Mouse (Mus musculus) CH12.LX (cell line): ENCODE data around the gene Smug1. TPM values are rescaled to one million over a fixed set of nuclear protein-coding genes. Genes with fewer than 3 reads are reported as not detected.

ENCODE experiments used
- DNase-seq: peaks from one replicate; pipeline ENCODE4 v3.0.0-alpha.2; 2013; ENCODE audit errors: extremely low read depth
- H3K27ac ChIP-seq: 2 replicates; pipeline ENCODE4 v1.5.1; 2012; ENCODE audit warnings: low read depth, mild to moderate bottlenecking, control low read depth, moderate library complexity; ENCODE audit not compliant: insufficient read depth
- H3K27me3 ChIP-seq: replicated peaks from 2 replicates; pipeline ENCODE3; 2012; ENCODE audit warnings: inconsistent platforms
- H3K36me3 ChIP-seq, 2 experiments: replicated peaks in 1 of 2; 2 replicates each; pipeline versions ENCODE3 to v1.6.1; 2012; ENCODE audit warnings: inconsistent platforms in 1 of 2, low read length in 1 of 2, mild to moderate bottlenecking in 1 of 2, mixed read lengths in 1 of 2, moderate library complexity in 1 of 2; ENCODE audit not compliant: control insufficient read depth in 1 of 2, insufficient read depth in 1 of 2
- H3K4me1 ChIP-seq, 2 experiments: 2 replicates each; pipeline ENCODE4 v1.6.1; 2012; ENCODE audit warnings: inconsistent platforms in 1 of 2, moderate library complexity in 1 of 2; ENCODE audit not compliant: insufficient read depth in 2 of 2, control insufficient read depth in 1 of 2
- H3K4me2 ChIP-seq: 2 replicates; pipeline ENCODE4 v1.6.1; 2012; ENCODE audit warnings: low read depth, mild to moderate bottlenecking, control low read depth; ENCODE audit not compliant: poor library complexity, insufficient read depth, severe bottlenecking
- H3K4me3 ChIP-seq, 3 experiments: fragments of 150-350 bp in 1 of 3; sonication (generic) in 1 of 3; replicated peaks in 1 of 3; 2 replicates each; pipeline versions ENCODE3 to v1.5.1; 2011 to 2012; ENCODE audit warnings: low read depth in 2 of 3, low read length in 2 of 3, mild to moderate bottlenecking in 2 of 3, moderate library complexity in 2 of 3, control low read depth in 1 of 3, improper control_type of control experiment in 1 of 3, inconsistent platforms in 1 of 3, mixed read lengths in 1 of 3; ENCODE audit not compliant: poor library complexity in 1 of 3
- H3K79me2 ChIP-seq: replicated peaks from 2 replicates; pipeline ENCODE4 v1.6.1; 2012; ENCODE audit warnings: mild to moderate bottlenecking, moderate library complexity; ENCODE audit not compliant: control insufficient read depth, poor library complexity, insufficient read depth, severe bottlenecking; ENCODE audit errors: extremely low read depth
- H3K9ac ChIP-seq: 2 replicates; pipeline ENCODE4 v1.6.1; 2012; ENCODE audit warnings: low read depth, mild to moderate bottlenecking, control low read depth, moderate library complexity; ENCODE audit not compliant: insufficient read depth
- H3K9me3 ChIP-seq: replicated peaks from 2 replicates; pipeline ENCODE3; 2012; ENCODE audit warnings: low read length, inconsistent platforms, mixed read lengths
- BHLHE40 ChIP-seq: IDR thresholded peaks from 2 replicates; pipeline ENCODE4 v1.6.1; 2011; ENCODE audit warnings: mild to moderate bottlenecking, low read depth, low read length, improper control_type of control experiment
- CHD1 ChIP-seq: IDR thresholded peaks from 2 replicates; pipeline ENCODE4 v1.6.1; 2012; ENCODE audit warnings: low read depth, low read length, improper control_type of control experiment, inconsistent platforms
- CHD2 ChIP-seq: IDR thresholded peaks from 2 replicates; pipeline ENCODE4 v1.6.1; 2011; ENCODE audit warnings: low read length, improper control_type of control experiment
- CTCF ChIP-seq, 2 experiments: IDR thresholded peaks in 1 of 2; conservative IDR thresholded peaks in 1 of 2; 2 replicates each; pipeline ENCODE4 v1.5.1; 2011 to 2012; ENCODE audit warnings: low read depth in 2 of 2, low read length in 2 of 2, improper control_type of control experiment in 1 of 2, inconsistent platforms in 1 of 2, mild to moderate bottlenecking in 1 of 2, moderate library complexity in 1 of 2
- E2F4 ChIP-seq: IDR thresholded peaks from 2 replicates; pipeline ENCODE4 v1.6.1; 2011; ENCODE audit warnings: low read depth, low read length, improper control_type of control experiment; ENCODE audit not compliant: insufficient replicate concordance
- ELF1 ChIP-seq: IDR thresholded peaks from 2 replicates; pipeline ENCODE4 v1.6.1; 2014; ENCODE audit warnings: low read depth, mild to moderate bottlenecking, inconsistent platforms, low read length, improper control_type of control experiment
- EP300 ChIP-seq: IDR thresholded peaks from 2 replicates; pipeline ENCODE4 v1.6.1; 2011; ENCODE audit warnings: low read length, improper control_type of control experiment
- ETS1 ChIP-seq: conservative IDR thresholded peaks from 2 replicates; pipeline ENCODE4 v1.6.1; 2012; ENCODE audit warnings: low read depth, mild to moderate bottlenecking, inconsistent platforms, low read length, improper control_type of control experiment, moderate library complexity
- GABPA ChIP-seq: IDR thresholded peaks from 2 replicates; pipeline ENCODE4 v1.6.1; 2012; ENCODE audit warnings: low read depth, low read length, improper control_type of control experiment, inconsistent platforms; ENCODE audit not compliant: insufficient replicate concordance
- HCFC1 ChIP-seq: IDR thresholded peaks from 2 replicates; pipeline ENCODE4 v1.6.1; 2012; ENCODE audit warnings: low read depth, mild to moderate bottlenecking, inconsistent platforms, low read length, improper control_type of control experiment
- IRF4 ChIP-seq: IDR thresholded peaks from 2 replicates; pipeline ENCODE4 v1.6.1; 2014; ENCODE audit warnings: low read depth, mild to moderate bottlenecking, inconsistent platforms, low read length, improper control_type of control experiment
- JUN ChIP-seq: IDR thresholded peaks from 2 replicates; pipeline ENCODE4 v1.6.1; 2011; ENCODE audit warnings: low read depth, mild to moderate bottlenecking, low read length, improper control_type of control experiment, moderate library complexity; ENCODE audit not compliant: insufficient read depth
- JUND ChIP-seq: conservative IDR thresholded peaks from 2 replicates; pipeline ENCODE4 v1.6.1; 2011; ENCODE audit warnings: low read depth, low read length, improper control_type of control experiment
- KAT2A ChIP-seq: IDR thresholded peaks from 2 replicates; pipeline ENCODE4 v1.6.1; 2012; ENCODE audit warnings: low read length, improper control_type of control experiment, inconsistent platforms; ENCODE audit not compliant: insufficient replicate concordance
- MAFK ChIP-seq: IDR thresholded peaks from 2 replicates; pipeline ENCODE4 v1.6.1; 2011; ENCODE audit warnings: low read length, improper control_type of control experiment; ENCODE audit not compliant: insufficient replicate concordance
- MAX ChIP-seq: IDR thresholded peaks from 2 replicates; pipeline ENCODE4 v1.6.1; 2011; ENCODE audit warnings: low read length, improper control_type of control experiment
- MAZ ChIP-seq: IDR thresholded peaks from 2 replicates; pipeline ENCODE4 v1.6.1; 2012; ENCODE audit warnings: low read depth, mild to moderate bottlenecking, inconsistent platforms, low read length, improper control_type of control experiment, moderate library complexity
- MEF2A ChIP-seq: IDR thresholded peaks from 2 replicates; pipeline ENCODE4 v1.6.1; 2014; ENCODE audit warnings: low read depth, mild to moderate bottlenecking, inconsistent platforms, low read length, improper control_type of control experiment, borderline replicate concordance
- MXI1 ChIP-seq: IDR thresholded peaks from 2 replicates; pipeline ENCODE4 v1.6.1; 2011; ENCODE audit warnings: mild to moderate bottlenecking, low read depth, low read length, improper control_type of control experiment
- MYC ChIP-seq: IDR thresholded peaks from 2 replicates; pipeline ENCODE4 v1.6.1; 2011; ENCODE audit warnings: low read depth, mild to moderate bottlenecking, improper control_type of control experiment, low read length
- NELFE ChIP-seq: IDR thresholded peaks from 2 replicates; pipeline ENCODE4 v1.6.1; 2011; ENCODE audit warnings: low read depth, low read length, improper control_type of control experiment
- NRF1 ChIP-seq: IDR thresholded peaks from 2 replicates; pipeline ENCODE4 v1.6.1; 2014; ENCODE audit warnings: low read depth, mild to moderate bottlenecking, inconsistent platforms, low read length, improper control_type of control experiment, moderate library complexity
- PAX5 ChIP-seq: IDR thresholded peaks from 2 replicates; pipeline ENCODE4 v1.6.1; 2012; ENCODE audit warnings: low read length, inconsistent platforms, mixed read lengths
- POLR2A ChIP-seq: IDR thresholded peaks from 2 replicates; pipeline ENCODE4 v1.6.1; 2011; ENCODE audit warnings: low read depth, mild to moderate bottlenecking, improper control_type of control experiment, low read length
- POLR2AphosphoS2 ChIP-seq: IDR thresholded peaks from 2 replicates; pipeline ENCODE4 v1.6.1; 2011; ENCODE audit warnings: low read depth, low read length, improper control_type of control experiment
- RAD21 ChIP-seq: IDR thresholded peaks from 2 replicates; pipeline ENCODE4 v1.6.1; 2011; ENCODE audit warnings: low read depth, mild to moderate bottlenecking, low read length, improper control_type of control experiment, moderate library complexity
- RCOR1 ChIP-seq: conservative IDR thresholded peaks from 2 replicates; pipeline ENCODE4 v1.6.1; 2012; ENCODE audit warnings: low read depth, mild to moderate bottlenecking, inconsistent platforms, low read length, improper control_type of control experiment
- SIN3A ChIP-seq: IDR thresholded peaks from 2 replicates; pipeline ENCODE4 v1.6.1; 2012; ENCODE audit warnings: low read length, improper control_type of control experiment, inconsistent platforms
- SMC3 ChIP-seq: IDR thresholded peaks from 2 replicates; pipeline ENCODE4 v1.6.1; 2011; ENCODE audit warnings: low read depth, low read length, improper control_type of control experiment
- TBP ChIP-seq: conservative IDR thresholded peaks from 2 replicates; pipeline ENCODE4 v1.6.1; 2011; ENCODE audit warnings: low read depth, low read length, improper control_type of control experiment
- TCF12 ChIP-seq: IDR thresholded peaks from 2 replicates; pipeline ENCODE4 v1.6.1; 2014; ENCODE audit warnings: low read depth, mild to moderate bottlenecking, inconsistent platforms, low read length, improper control_type of control experiment
- UBTF ChIP-seq: IDR thresholded peaks from 2 replicates; pipeline ENCODE4 v1.6.1; 2012; ENCODE audit warnings: low read depth, mild to moderate bottlenecking, inconsistent platforms, low read length, improper control_type of control experiment, moderate library complexity
- USF1 ChIP-seq: IDR thresholded peaks from 2 replicates; pipeline ENCODE4 v1.6.1; 2014; ENCODE audit warnings: low read depth, mild to moderate bottlenecking, inconsistent platforms, low read length, improper control_type of control experiment
- USF2 ChIP-seq: conservative IDR thresholded peaks from 2 replicates; pipeline ENCODE4 v1.6.1; 2011; ENCODE audit warnings: low read depth, low read length, improper control_type of control experiment
- ZC3H11A ChIP-seq: IDR thresholded peaks from 2 replicates; pipeline ENCODE4 v1.6.1; 2012; ENCODE audit warnings: low read depth, mild to moderate bottlenecking, inconsistent platforms, low read length, improper control_type of control experiment
- ZKSCAN1 ChIP-seq: IDR thresholded peaks from 2 replicates; pipeline ENCODE4 v1.6.1; 2012; ENCODE audit warnings: low read depth, inconsistent platforms, low read length, improper control_type of control experiment, borderline replicate concordance
- ZMIZ1 ChIP-seq: IDR thresholded peaks from 2 replicates; pipeline ENCODE4 v1.6.1; 2012; ENCODE audit warnings: low read depth, mild to moderate bottlenecking, inconsistent platforms, low read length, improper control_type of control experiment
- ZNF384 ChIP-seq: IDR thresholded peaks from 2 replicates; pipeline ENCODE4 v1.6.1; 2012; ENCODE audit warnings: low read depth, low read length, improper control_type of control experiment, inconsistent platforms
- dilution Hi-C: fragments of 300-500 bp; cut with MboI; formaldehyde crosslinking; loops from 2 replicates; pipeline ENCODE4 v1.14.3; 2020; ENCODE audit warnings: low sequenced_read_pairs; ENCODE audit not compliant: extremely low pct_unique_long_range_greater_than_20kb, extremely low pct_ligation_motif_present
- in situ Hi-C: fragments of 300-500 bp; cut with MboI; formaldehyde crosslinking; loops from 3 replicates; pipeline ENCODE4 v1.14.3; 2019; ENCODE audit warnings: low sequenced_read_pairs, low pct_ligation_motif_present, low pct_unique_long_range_greater_than_20kb, mixed read lengths
- polyA plus RNA-seq: library from polyadenylated mRNA; unstranded; fragments of >175 nt; gene quantifications from 2 replicates; pipeline ENCODE4 v1.2.1, GENCODE M21; 2012; ENCODE audit warnings: low read depth; ENCODE audit not compliant: insufficient read length
- total RNA-seq, 2 experiments: library from RNA; depleted of rRNA; stranded (reverse); fragments of 300-350 nt in 1 of 2; fragments of >200 nt in 1 of 2; gene quantifications; 2 replicates each; pipeline ENCODE4 v1.2.3; 2012 to 2014

Gene Smug1
- total and polyA plus RNA-seq, 3 experiments, result 6.1 to 9.8 (median 7.8) TPM

DNA sequence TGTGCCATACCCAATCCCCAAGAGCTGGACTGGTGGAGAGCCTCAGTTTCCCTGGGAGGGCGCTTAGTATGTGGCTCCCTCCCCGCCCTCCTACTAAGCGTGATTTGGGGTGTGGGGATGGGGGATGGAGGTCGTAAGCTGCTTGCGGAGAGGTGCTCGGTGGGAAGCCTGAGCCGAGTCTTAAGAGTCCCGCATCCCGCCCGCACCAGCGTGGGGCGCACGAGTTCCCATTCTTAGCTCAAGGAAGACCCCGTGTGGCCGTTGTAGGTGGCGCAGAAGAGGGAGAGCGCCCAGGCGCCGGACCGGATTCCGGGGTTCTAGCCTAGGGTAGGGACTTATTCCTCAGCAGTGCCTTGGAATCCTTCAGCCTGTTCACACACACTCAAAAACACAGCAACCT is 16.2 kb upstream of the Smug1 start:
- Histone ChIP-seq H3K27ac (no peak overlapping the region), H3K4me1 (peaks cover 11 to 47% of the 10 kb centered on the region in 2 experiments), H3K27me3 (peaks cover 37% of the 10 kb centered on the region), H3K9ac (peak overlapping the region; percentile 37), H3K79me2 (no peaks in the 10 kb centered on the region), H3K4me2 (peak overlapping the region; percentile 99), H3K36me3 (peaks cover 0 to 4% of the 10 kb centered on the region in 2 experiments), H3K4me3 (peak overlapping the region; percentile 17 to 26 (median 25)), H3K9me3 (no peaks in the 10 kb centered on the region)
- in situ Hi-C loops, result no loop called here
- DNase-seq, result peak; percentile 81
- dilution Hi-C loops, result no loop called here
- TF ChIP-seq RCOR1 (no peak), E2F4 (no peak), PAX5 (no peak), ZC3H11A (peak; percentile 29; the same call in 1 of the 2 replicates), KAT2A (no peak), CHD2 (peak; percentile 13; the same call in 1 of the 2 replicates), TCF12 (0 out of 2 replicates have a peak, but pooled peaks have one; percentile 31), MAZ (0 out of 2 replicates have a peak, but pooled peaks have one; percentile 59), POLR2A (no peak; the same call in 1 of the 2 replicates), EP300 (no peak), CTCF (conservative IDR thresholded peaks at IDR 0.05 in 1 of 2, IDR thresholded peaks at IDR 0.05 in 1 of 2; ENCODE audit: low read depth in 2 of 2, low read length in 2 of 2) (peak; percentile 57 to 98), USF1 (no peak), MXI1 (no peak; the same call in 1 of the 2 replicates), HCFC1 (no peak; the same call in 1 of the 2 replicates), SMC3 (peak; percentile 65), MYC (0 out of 2 replicates have a peak, but pooled peaks have one; percentile 66), IRF4 (peak; percentile 44; the same call in 1 of the 2 replicates), JUN (no peak), MAX (peak; percentile 81; the same call in 1 of the 2 replicates), CHD1 (no peak), ZKSCAN1 (no peak), MEF2A (peak; percentile 49; the same call in 1 of the 2 replicates), MAFK (no peak), USF2 (no peak), RAD21 (peak; percentile 61), ETS1 (no peak), ZMIZ1 (no peak), BHLHE40 (peak; percentile 67), ELF1 (peak; percentile 39; the same call in 1 of the 2 replicates), NELFE (peak; percentile 57; the same call in 1 of the 2 replicates), POLR2AphosphoS2 (no peak), SIN3A (peak; percentile 62; the same call in 1 of the 2 replicates), UBTF (no peak), GABPA (no peak), JUND (no peak), TBP (no peak), ZNF384 (no peak), NRF1 (peak; percentile 37; the same call in 1 of the 2 replicates)
